In genomic region chr11:60417717-60418472, GRCm38 (mm10) we compare ENCODE assay signal across 8 mouse cellular contexts. TPM values are rescaled to one million over a fixed set of nuclear protein-coding genes. Genes with fewer than 3 reads are reported as not detected.
A peak's percentile ranks its signal among the peaks of the same experiment; 100 is the strongest.
DNase-seq lines count a peak whose midpoint lies in the region; ATAC-seq and TF ChIP-seq lines count a peak whose summit lies in the region.

Gene Atpaf2, minus strand, starts transcription at chr11:60418457.

- peak within 1 kb of the TSS; percentile 88 for H3K9ac ChIP-seq in forebrain, embryonic 11.5 days (ENCODE audit: low read length)
- peak within 1 kb of the TSS; percentile 87 for H3K9ac ChIP-seq in midbrain, embryonic 13.5 days (replicated peaks)

- H3K27me3 ChIP-seq in spleen, adult 2 months (ENCODE audit: control insufficient read depth, insufficient read depth, low read length) = no peaks in the 10 kb centered on the region
- H3K27me3 ChIP-seq in forebrain, embryonic 11.5 days (ENCODE audit: control insufficient read depth, insufficient read depth, low read length) = no peaks in the 10 kb centered on the region
- no peaks in the 10 kb centered on the region for H3K27me3 ChIP-seq in midbrain, embryonic 13.5 days

- intact Hi-C loops in heart, postnatal 36 days (cut with DNase I) = loop anchor here (10.0 kb wide), 1 partner anchor 1463 kb away; the partner anchor contains the start of genes Hist3h2a and Trim17
- intact Hi-C loops in left cerebral cortex, postnatal 36 days (cut with DNase I) = loop anchor here (2.0 to 10.0 kb wide), 3 partner anchors 65 to 453 kb away; partner anchors contain the start of genes Drc3, Rasd1 and Tom1l2

- no peaks in the 10 kb centered on the region for H3K9me3 ChIP-seq in forebrain, embryonic 11.5 days (ENCODE audit: control insufficient read depth, low read length)
- no peaks in the 10 kb centered on the region for H3K9me3 ChIP-seq in midbrain, embryonic 13.5 days

- peak within 1 kb of the TSS; percentile 86 for H3K27ac ChIP-seq in spleen, adult 2 months (ENCODE audit: insufficient read depth, low read length)
- peak within 1 kb of the TSS; percentile 73 for H3K27ac ChIP-seq in forebrain, embryonic 11.5 days (ENCODE audit: low read depth, low read length)
- H3K27ac ChIP-seq in midbrain, embryonic 13.5 days = peak within 1 kb of the TSS; percentile 79

- under 1% methylated on average over 37 of the region's 39 CpGs for WGBS in spleen, adult 2 months
- under 1% methylated on average over 39 of the region's 39 CpGs for WGBS in forebrain, embryonic 11.5 days
- WGBS in midbrain, embryonic 13.5 days = 1% methylated on average over 38 of the region's 39 CpGs

- DNase-seq in spleen, adult 2 months (ENCODE audit: low read depth in 1 of 2, low spot score in 2 of 2) = peak in 1 of 2 experiments; percentile 22
- DNase-seq in spleen, adult 12 weeks (ENCODE audit: low spot score) = no peak
- peak; percentile 54 for DNase-seq in adrenal gland, postnatal 10 days
- DNase-seq in forebrain, embryonic 11.5 days (ENCODE audit: low spot score) = peak; percentile 71
- peak in 1 of 2 experiments; percentile 27 for DNase-seq in heart, postnatal 36 days
- peak; percentile 16 to 23 for DNase-seq in left cerebral cortex, postnatal 36 days (ENCODE audit: low spot score in 2 of 2)
- DNase-seq in B cell, adult 2 months = no peak

- peak within 1 kb of the TSS; percentile 94 for H3K4me3 ChIP-seq in spleen, adult 2 months (ENCODE audit: extremely low read depth, insufficient read depth, insufficient read length)
- peak within 1 kb of the TSS; percentile 87 for H3K4me3 ChIP-seq in forebrain, embryonic 11.5 days (ENCODE audit: low read depth, low read length)
- H3K4me3 ChIP-seq in midbrain, embryonic 13.5 days (replicated peaks) = peak within 1 kb of the TSS; percentile 82

- H3K4me1 ChIP-seq in spleen, adult 2 months (ENCODE audit: control insufficient read depth, insufficient read depth, insufficient read length) = peaks cover 14% of the 10 kb centered on the region
- H3K4me1 ChIP-seq in forebrain, embryonic 11.5 days (replicated peaks; ENCODE audit: control insufficient read depth, insufficient read depth, low read length) = peaks cover 5% of the 10 kb centered on the region
- peaks cover 43% of the 10 kb centered on the region for H3K4me1 ChIP-seq in midbrain, embryonic 13.5 days (replicated peaks)

- TF ChIP-seq CTCF in spleen, adult 2 months (IDR thresholded peaks at IDR 0.05; ENCODE audit: extremely low read depth, insufficient read depth, insufficient read length, insufficient replicate concordance) = no peak

- TF ChIP-seq POLR2A in spleen, adult 2 months (IDR thresholded peaks at IDR 0.05; ENCODE audit: low read depth, low read length) = no peak

- H3K4me2 ChIP-seq in forebrain, embryonic 11.5 days (ENCODE audit: low read depth, low read length, severe bottlenecking) = peak within 1 kb of the TSS; percentile 80
- H3K4me2 ChIP-seq in midbrain, embryonic 13.5 days (replicated peaks) = peak within 1 kb of the TSS; percentile 95

- peak; percentile 52 for ATAC-seq in forebrain, embryonic 11.5 days (replicated peaks; ENCODE audit: low FRiP score)
- peak; percentile 67 for ATAC-seq in midbrain, embryonic 13.5 days

- H3K36me3 ChIP-seq in spleen, adult 2 months (ENCODE audit: control insufficient read depth, insufficient read depth, low read length) = no peaks in the 10 kb centered on the region
- H3K36me3 ChIP-seq in forebrain, embryonic 11.5 days (ENCODE audit: control insufficient read depth, insufficient read depth, low read length) = no peaks in the 10 kb centered on the region
- H3K36me3 ChIP-seq in midbrain, embryonic 13.5 days = no peaks in the 10 kb centered on the region

RNA-seq across cellular contexts. Expression of gene Atpaf2, which starts in this region (rescaled TPM):
- polyA plus RNA-seq in spleen, adult 2 months (2012; rRNA removed) = 15.1 and 19.1 TPM in 2 replicates
- total RNA-seq in adrenal gland, postnatal 10 days (2021) = 100 to 1,000 TPM; 128 to 156 TPM
- polyA plus RNA-seq in forebrain, embryonic 11.5 days (2014; fragmentation: Nextera tagmentation; extraction: Ambion mirVana) = 40.1 and 51.7 TPM in 2 replicates
- total RNA-seq in heart, postnatal 36 days (2021) = 10 to 100 TPM; 40.8 to 43.9 TPM
- total RNA-seq in left cerebral cortex, postnatal 36 days (2021) = 10 to 100 TPM; 29.9 to 31.5 TPM
- 39.4 and 42.9 TPM in 2 replicates for polyA plus RNA-seq in midbrain, embryonic 13.5 days (2015; fragmentation: Nextera tagmentation; extraction: Ambion mirVana)

Comparison
In these comparisons a context has a peak if more than half of its experiments do, and no peak if none do; other contexts are left out.
1. DNase-seq: peak in adrenal gland, postnatal 10 days (single experiment), forebrain, embryonic 11.5 days (single experiment) and left cerebral cortex, postnatal 36 days (2 of 2); none in spleen, adult 12 weeks (single experiment) and B cell, adult 2 months (0 of 2).
2. Peak in every context shown above with its lines, with median percentiles within 50 percentile points of each other: H3K27ac ChIP-seq and H3K4me3 ChIP-seq.